20 mouse cellular contexts compared by ENCODE assay signal in genomic region chr8:80793791-80794515, GRCm38 (mm10). TPM values are rescaled to one million over a fixed set of nuclear protein-coding genes. Genes with fewer than 3 reads are reported as not detected.
DNase-seq lines count a peak whose midpoint lies in the region; ATAC-seq lines count a peak whose summit lies in the region.
"Had no signal": no experiment of that assay in that cellular context is flagged by ENCODE, and none has a peak within 500 bp of the region (broad histone marks: within the 10 kb centered on the region; RNA-seq: fewer than 3 reads in every experiment).

No protein-coding gene starts in this region.

- no peaks in the 10 kb centered on the region for H3K9me3 ChIP-seq in heart, embryonic 15.5 days (replicated peaks)
- H3K9me3 ChIP-seq in liver, embryonic 15.5 days (replicated peaks): no peaks in the 10 kb centered on the region
- no peaks in the 10 kb centered on the region for H3K9me3 ChIP-seq in liver, embryonic 12.5 days (replicated peaks)
- H3K9me3 ChIP-seq: hindbrain, embryonic 13.5 days; limb, embryonic 13.5 days had no signal

- H3K27ac ChIP-seq in heart, embryonic 15.5 days: peak overlapping the region; percentile 27; the same call in 1 of the 2 replicates
- H3K27ac ChIP-seq in liver, embryonic 15.5 days (replicated peaks): 0 out of 2 replicates have a peak overlapping the region, but pooled peaks have one; percentile 11
- no peak overlapping the region for H3K27ac ChIP-seq in liver, embryonic 12.5 days
- H3K27ac ChIP-seq: forebrain, embryonic 12.5 days; hindbrain, embryonic 13.5 days; limb, embryonic 13.5 days had no signal

- H3K9ac ChIP-seq in heart, embryonic 15.5 days: no peak overlapping the region
- no peak overlapping the region for H3K9ac ChIP-seq in liver, embryonic 15.5 days
- no peak overlapping the region for H3K9ac ChIP-seq in liver, embryonic 12.5 days
- H3K9ac ChIP-seq: forebrain, embryonic 12.5 days; hindbrain, embryonic 13.5 days; limb, embryonic 13.5 days had no signal

- H3K27me3 ChIP-seq in heart, embryonic 15.5 days: no peaks in the 10 kb centered on the region
- no peaks in the 10 kb centered on the region for H3K27me3 ChIP-seq in liver, embryonic 15.5 days
- no peaks in the 10 kb centered on the region for H3K27me3 ChIP-seq in liver, embryonic 12.5 days (replicated peaks)
- H3K27me3 ChIP-seq: forebrain, embryonic 12.5 days; hindbrain, embryonic 13.5 days; limb, embryonic 13.5 days had no signal

- DNase-seq in heart, postnatal 14 days: no peak
- no peak for DNase-seq in thymus, postnatal 25 days
- DNase-seq: B cell, adult 2 months; cerebellum, adult 9-10 months; gastrocnemius, postnatal 36 days; lung, adult 18-20 months; lung, postnatal 36 days; midbrain, embryonic 14.5 days; spleen, adult 18-20 months; thymus, adult 18-20 months had no signal

- no peak for ATAC-seq in heart, embryonic 15.5 days (replicated peaks; ENCODE audit: insufficient number of reproducible peaks, insufficient read depth, low FRiP score, low read depth)
- no peak for ATAC-seq in liver, embryonic 15.5 days (ENCODE audit: insufficient read depth)
- no peak for ATAC-seq in liver, embryonic 12.5 days
- peak; percentile 92 for ATAC-seq in granulocyte monocyte progenitor cell, adult 5-6 weeks (replicated peaks; ENCODE audit: poor library complexity, severe bottlenecking)
- 0 out of 2 replicates have a peak, but pooled peaks have one; percentile 53 for ATAC-seq in monocyte, adult 5-6 weeks (replicated peaks; ENCODE audit: insufficient number of reproducible peaks, low FRiP score, low TSS enrichment, poor library complexity, severe bottlenecking)
- ATAC-seq: intestine, embryonic 16.5 days had no signal

- peaks cover 16% of the 10 kb centered on the region; the same call in 1 of the 2 replicates for H3K36me3 ChIP-seq in heart, embryonic 15.5 days
- H3K36me3 ChIP-seq in liver, embryonic 15.5 days (replicated peaks): peaks cover 47% of the 10 kb centered on the region
- H3K36me3 ChIP-seq in liver, embryonic 12.5 days: peaks cover 75% of the 10 kb centered on the region
- H3K36me3 ChIP-seq: forebrain, embryonic 12.5 days; hindbrain, embryonic 13.5 days had no signal

- intact Hi-C loops in heart, postnatal 14 days (cut with DNase I): loop anchor here (5.0 kb wide), 1 partner anchor 83 kb away; no protein-coding TSS in a partner anchor

- no peak overlapping the region for H3K4me3 ChIP-seq in heart, embryonic 15.5 days
- no peak overlapping the region for H3K4me3 ChIP-seq in liver, embryonic 15.5 days (replicated peaks)
- H3K4me3 ChIP-seq in liver, embryonic 12.5 days: no peak overlapping the region
- H3K4me3 ChIP-seq: forebrain, embryonic 12.5 days; hindbrain, embryonic 13.5 days; limb, embryonic 13.5 days had no signal

- H3K4me2 ChIP-seq in heart, embryonic 15.5 days: no peak overlapping the region
- H3K4me2 ChIP-seq in liver, embryonic 15.5 days: no peak overlapping the region
- no peak overlapping the region for H3K4me2 ChIP-seq in liver, embryonic 12.5 days
- H3K4me2 ChIP-seq: forebrain, embryonic 12.5 days; heart, embryonic 11.5 days; hindbrain, embryonic 13.5 days; limb, embryonic 13.5 days had no signal

- peaks cover 26% of the 10 kb centered on the region for H3K4me1 ChIP-seq in heart, embryonic 15.5 days (replicated peaks)
- H3K4me1 ChIP-seq in liver, embryonic 15.5 days (replicated peaks): no peaks in the 10 kb centered on the region
- H3K4me1 ChIP-seq in liver, embryonic 12.5 days: no peaks in the 10 kb centered on the region; the same call in 1 of the 2 replicates
- H3K4me1 ChIP-seq: forebrain, embryonic 12.5 days had no signal

- WGBS in heart, embryonic 15.5 days: 61% methylated on average over 11 of the region's 11 CpGs
- WGBS in liver, embryonic 15.5 days (ENCODE audit: insufficient replicate concordance): 40% methylated on average over 11 of the region's 11 CpGs
- 63% methylated on average over 11 of the region's 11 CpGs for WGBS in liver, embryonic 12.5 days (ENCODE audit: insufficient replicate concordance)

RNA-seq across cellular contexts. Expression of gene Smarca5, which starts 54.7 kb away (rescaled TPM):
- 34.2 and 42.3 TPM in 2 replicates for polyA plus RNA-seq in heart, embryonic 15.5 days (2015; fragmentation: Nextera tagmentation; extraction: Ambion mirVana)
- 10 to 100 TPM; 39.8 to 41.2 TPM for total RNA-seq in heart, postnatal 14 days (2021)
- 41.0 and 46.0 TPM in 2 replicates for polyA plus RNA-seq in liver, embryonic 15.5 days (2015; fragmentation: Nextera tagmentation; extraction: Ambion mirVana)
- 98.2 and 104 TPM in 2 replicates for polyA plus RNA-seq in liver, embryonic 12.5 days (2016; fragmentation: Nextera tagmentation; extraction: Ambion mirVana)
- 83.6 and 94.2 TPM in 2 replicates for total RNA-seq in granulocyte monocyte progenitor cell, adult 5-6 weeks (2014; fragmentation: Nextera tagmentation)
- 187 and 226 TPM in 2 replicates for total RNA-seq in granulocyte monocyte progenitor cell, adult 5-6 weeks (2017)
- total RNA-seq in monocyte, adult 5-6 weeks (2017): 188 to 284 TPM (median 196 TPM) in 3 replicates

Comparison
In these comparisons a context has a peak if more than half of its experiments do, and no peak if none do; other contexts are left out.
1. ATAC-seq: peak in granulocyte monocyte progenitor cell, adult 5-6 weeks (single experiment) and monocyte, adult 5-6 weeks (single experiment); none in heart, embryonic 15.5 days (single experiment), liver, embryonic 15.5 days (single experiment) and liver, embryonic 12.5 days (single experiment).